Mouse (Mus musculus) kidney, adult 2 months (tissue): ENCODE results near the gene Dynll1. TPM values are rescaled to one million over a fixed set of nuclear protein-coding genes. Genes with fewer than 3 reads are reported as not detected.

Experiments
- DNase-seq: peaks from one replicate; pipeline ENCODE4 v3.0.0; 2021
- H3K27ac ChIP-seq: fragments of 200-500 bp; 2 replicates; pipeline ENCODE4 v1.5.1; 2012; ENCODE audit warnings: low read depth, low read length, control low read depth, inconsistent platforms; ENCODE audit not compliant: insufficient read depth
- H3K27me3 ChIP-seq: fragments of 200-500 bp; replicated peaks from 2 replicates; pipeline ENCODE4 v1.6.1; 2012; ENCODE audit warnings: mild to moderate bottlenecking, moderate library complexity, low read length, inconsistent platforms; ENCODE audit not compliant: control insufficient read depth, insufficient read depth
- H3K36me3 ChIP-seq: fragments of 200-500 bp; 2 replicates; pipeline ENCODE4 v1.6.1; 2012; ENCODE audit warnings: mild to moderate bottlenecking, moderate library complexity, low read length, inconsistent platforms; ENCODE audit not compliant: control insufficient read depth, insufficient read depth
- H3K4me1 ChIP-seq: fragments of 200-500 bp; 2 replicates; pipeline ENCODE4 v1.6.1; 2011; ENCODE audit warnings: low read length; ENCODE audit not compliant: control insufficient read depth, insufficient read depth
- H3K4me3 ChIP-seq: fragments of 200-500 bp; 2 replicates; pipeline ENCODE4 v1.5.1; 2011; ENCODE audit warnings: mild to moderate bottlenecking, low read depth, low read length, control low read depth; ENCODE audit not compliant: insufficient read depth
- CTCF ChIP-seq: fragments of 200-500 bp; conservative IDR thresholded peaks from 2 replicates; pipeline ENCODE4 v1.5.1; 2011; ENCODE audit warnings: low read depth, mild to moderate bottlenecking, control low read depth, low read length, moderate library complexity, mixed read lengths; ENCODE audit not compliant: insufficient read depth, insufficient read length
- POLR2A ChIP-seq: fragments of 200-500 bp; IDR thresholded peaks from one replicate; pipeline ENCODE4 v1.6.1; 2011; ENCODE audit warnings: low read depth, low read length, control low read depth
- WGBS: fragments of 180-500 bp; shearing (Covaris S2); methylation state at CpG from one replicate; pipeline ENCODE4 v1.1.7; 2018; 5-methylcytosine and 5-hydroxymethylcytosine counted together
- polyA plus RNA-seq: library from polyadenylated mRNA; depleted of rRNA; stranded (reverse); fragments of >200 nt; gene quantifications from 2 replicates; pipeline ENCODE4 v1.2.3, GENCODE M21; 2012

Dynll1 gene
- polyA plus RNA-seq, 1 experiment, result 129 TPM

- Histone ChIP-seq H3K27ac (peak within 1 kb of the TSS; percentile 52; the same call in 1 of the 2 replicates), H3K27me3 (no peaks in the 10 kb centered on the region), H3K36me3 (no peaks in the 10 kb centered on the region; the same call in 1 of the 2 replicates), H3K4me1 (peaks cover 3% of the 10 kb centered on the region; the same call in 1 of the 2 replicates), H3K4me3 (peak within 1 kb of the TSS; percentile 97)
- peak; percentile 93 for DNase-seq
- 2% methylated on average over 45 of the region's 45 CpGs for WGBS
- TF ChIP-seq CTCF (no peak), POLR2A (peak; percentile 42)
Measured at GRCm38 (mm10) chr5:115279226-115280049, 21.4 kb downstream of the Dynll1 start, which contains the start of gene Coq5. TSS of gene Coq5 (plus strand) at chr5:115279666.

- H3K27ac ChIP-seq, result no peak overlapping the region
Measured at GRCm38 (mm10) chr5:115278785-115279184, 22.0 kb downstream of the Dynll1 start.

GRCm38 (mm10) chr5:115278053-115278452 is 22.7 kb downstream of the Dynll1 start:
- Histone ChIP-seq H3K36me3 (no peaks in the 10 kb centered on the region), H3K4me3 (no peak overlapping the region), H3K27me3 (no peaks in the 10 kb centered on the region), H3K4me1 (peaks cover 3% of the 10 kb centered on the region; the same call in 1 of the 2 replicates), H3K27ac (no peak overlapping the region)
- TF ChIP-seq POLR2A (no peak), CTCF (no peak)
- 91% methylated on average over 1 of the region's 1 CpGs for WGBS
- no peak for DNase-seq

More at GRCm38 (mm10) chr5:115278785-115279184, 22.0 kb downstream of the Dynll1 start:
- Histone ChIP-seq H3K27me3 (no peaks in the 10 kb centered on the region), H3K36me3 (no peaks in the 10 kb centered on the region; the same call in 1 of the 2 replicates), H3K4me3 (no peak overlapping the region), H3K4me1 (peaks cover 3% of the 10 kb centered on the region; the same call in 1 of the 2 replicates)
- no peak for DNase-seq
- WGBS, result 71% methylated on average over 2 of the region's 2 CpGs
- TF ChIP-seq POLR2A, result no peak
- no peak for TF ChIP-seq CTCF

- TF ChIP-seq POLR2A (no peak), CTCF (peak; percentile 45)
- no peak overlapping the region for H3K4me3 ChIP-seq
- H3K4me1 ChIP-seq, result peaks cover 5% of the 10 kb centered on the region
- DNase-seq, result peak; percentile 36
- no peaks in the 10 kb centered on the region for H3K27me3 ChIP-seq
- H3K36me3 ChIP-seq, result no peaks in the 10 kb centered on the region
- WGBS, result 48% methylated on average over 14 of the region's 14 CpGs
- H3K27ac ChIP-seq, result no peak overlapping the region
Measured at GRCm38 (mm10) chr5:115275998-115276397, 24.8 kb downstream of the Dynll1 start.

- TF ChIP-seq POLR2A (no peak), CTCF (no peak)
- no peak overlapping the region for H3K27ac ChIP-seq
Measured at GRCm38 (mm10) chr5:115274771-115275170, 26.0 kb downstream of the Dynll1 start.

GRCm38 (mm10) chr5:115274353-115274752 is 26.4 kb downstream of the Dynll1 start:
- Histone ChIP-seq H3K36me3 (no peaks in the 10 kb centered on the region), H3K27me3 (no peaks in the 10 kb centered on the region), H3K4me1 (peaks cover 14% of the 10 kb centered on the region), H3K4me3 (no peak overlapping the region), H3K27ac (no peak overlapping the region)
- WGBS, result 55% methylated on average over 1 of the region's 1 CpGs
- TF ChIP-seq POLR2A (no peak), CTCF (no peak)
- no peak for DNase-seq

More at GRCm38 (mm10) chr5:115274771-115275170, 26.0 kb downstream of the Dynll1 start:
- H3K4me1 ChIP-seq, result peaks cover 10% of the 10 kb centered on the region
- WGBS, result 75% methylated on average over 1 of the region's 1 CpGs
- no peaks in the 10 kb centered on the region for H3K27me3 ChIP-seq
- no peaks in the 10 kb centered on the region for H3K36me3 ChIP-seq
- no peak overlapping the region for H3K4me3 ChIP-seq
- no peak for DNase-seq

GRCm38 (mm10) chr5:115273549-115274135 is 27.2 kb downstream of the Dynll1 start:
- no peak for TF ChIP-seq CTCF
- TF ChIP-seq POLR2A, result no peak
- 75% methylated on average over 6 of the region's 6 CpGs for WGBS
- Histone ChIP-seq H3K27me3 (no peaks in the 10 kb centered on the region), H3K4me3 (no peak overlapping the region), H3K27ac (no peak overlapping the region), H3K36me3 (no peaks in the 10 kb centered on the region), H3K4me1 (peaks cover 21% of the 10 kb centered on the region)
- DNase-seq, result no peak
